Mouse (Mus musculus): ENCODE data around the gene 1700122O11Rik. TPM values are rescaled to one million over a fixed set of nuclear protein-coding genes. Genes with fewer than 3 reads are reported as not detected.

1700122O11Rik gene
- polyA plus RNA-seq, 1 experiment = not detected

GRCm38 (mm10) chr17:48010283-48010682, 27.8 kb downstream of the 1700122O11Rik start:
- no peaks in the 10 kb centered on the region for H3K27me3 ChIP-seq (ENCODE audit: control insufficient read depth, insufficient read depth, low read length)
- no peak overlapping the region for H3K27ac ChIP-seq (ENCODE audit: insufficient read depth, low read depth, low read length)
- peaks cover under 1% of the 10 kb centered on the region; the same call in 1 of the 2 replicates for H3K4me1 ChIP-seq (ENCODE audit: control insufficient read depth, insufficient read depth, insufficient read length, low read length)
- WGBS = 75% methylated on average over 11 of the region's 11 CpGs
- no peak for TF ChIP-seq POLR2A (IDR thresholded peaks at IDR 0.05; ENCODE audit: low read depth, low read length)
- no peak for TF ChIP-seq CTCF (IDR thresholded peaks at IDR 0.05; ENCODE audit: extremely low read depth, insufficient read length, insufficient replicate concordance, low read depth, low read length)
- no peak overlapping the region for H3K4me3 ChIP-seq (ENCODE audit: low read depth, low read length)
- H3K36me3 ChIP-seq (ENCODE audit: control insufficient read depth, insufficient read depth, low read length) = no peaks in the 10 kb centered on the region

- Histone ChIP-seq H3K27me3 (ENCODE audit: control insufficient read depth, insufficient read depth, low read length) (no peaks in the 10 kb centered on the region), H3K27ac (ENCODE audit: insufficient read depth, low read depth, low read length) (no peak overlapping the region), H3K4me1 (ENCODE audit: control insufficient read depth, insufficient read depth, insufficient read length, low read length) (peaks cover 9% of the 10 kb centered on the region; the same call in 1 of the 2 replicates), H3K36me3 (ENCODE audit: control insufficient read depth, insufficient read depth, low read length) (no peaks in the 10 kb centered on the region), H3K4me3 (ENCODE audit: low read depth, low read length) (no peak overlapping the region)
- 42% methylated on average over 4 of the region's 4 CpGs for WGBS
- TF ChIP-seq CTCF (IDR thresholded peaks at IDR 0.05; ENCODE audit: extremely low read depth, insufficient read length, insufficient replicate concordance, low read depth, low read length) (no peak), POLR2A (IDR thresholded peaks at IDR 0.05; ENCODE audit: low read depth, low read length) (no peak)
These were observed 32.3 kb downstream of the 1700122O11Rik start for GRCm38 (mm10) chr17:48005816-48006215.

- WGBS = 23% methylated on average over 8 of the region's 8 CpGs
These were observed 33.0 kb downstream of the 1700122O11Rik start for GRCm38 (mm10) chr17:48005091-48005490.

GRCm38 (mm10) chr17:48004619-48005018, 33.5 kb downstream of the 1700122O11Rik start:
- 40% methylated on average over 9 of the region's 9 CpGs for WGBS
- Histone ChIP-seq H3K27me3 (ENCODE audit: control insufficient read depth, insufficient read depth, low read length) (no peaks in the 10 kb centered on the region), H3K4me3 (ENCODE audit: low read depth, low read length) (no peak overlapping the region), H3K27ac (ENCODE audit: insufficient read depth, low read depth, low read length) (peak overlapping the region; percentile 8), H3K36me3 (ENCODE audit: control insufficient read depth, insufficient read depth, low read length) (no peaks in the 10 kb centered on the region), H3K4me1 (ENCODE audit: control insufficient read depth, insufficient read depth, insufficient read length, low read length) (peaks cover 11% of the 10 kb centered on the region)
- no peak for TF ChIP-seq POLR2A (IDR thresholded peaks at IDR 0.05; ENCODE audit: low read depth, low read length)
- no peak for TF ChIP-seq CTCF (IDR thresholded peaks at IDR 0.05; ENCODE audit: extremely low read depth, insufficient read length, insufficient replicate concordance, low read depth, low read length)

More at GRCm38 (mm10) chr17:48005091-48005490, 33.0 kb downstream of the 1700122O11Rik start:
- Histone ChIP-seq H3K4me1 (ENCODE audit: control insufficient read depth, insufficient read depth, insufficient read length, low read length) (peaks cover 9% of the 10 kb centered on the region; the same call in 1 of the 2 replicates), H3K27ac (ENCODE audit: insufficient read depth, low read depth, low read length) (peak overlapping the region; percentile 8), H3K4me3 (ENCODE audit: low read depth, low read length) (no peak overlapping the region), H3K36me3 (ENCODE audit: control insufficient read depth, insufficient read depth, low read length) (no peaks in the 10 kb centered on the region), H3K27me3 (ENCODE audit: control insufficient read depth, insufficient read depth, low read length) (no peaks in the 10 kb centered on the region)
- TF ChIP-seq CTCF (IDR thresholded peaks at IDR 0.05; ENCODE audit: extremely low read depth, insufficient read length, insufficient replicate concordance, low read depth, low read length) (no peak), POLR2A (IDR thresholded peaks at IDR 0.05; ENCODE audit: low read depth, low read length) (no peak)

- H3K27ac ChIP-seq (ENCODE audit: insufficient read depth, low read depth, low read length) = peak overlapping the region; percentile 67
These were observed 35.6 kb downstream of the 1700122O11Rik start for GRCm38 (mm10) chr17:48002486-48002885.

GRCm38 (mm10) chr17:48001586-48002361, 36.3 kb downstream of the 1700122O11Rik start:
- no peaks in the 10 kb centered on the region for H3K27me3 ChIP-seq (ENCODE audit: control insufficient read depth, insufficient read depth, low read length)
- peaks cover 12% of the 10 kb centered on the region for H3K4me1 ChIP-seq (ENCODE audit: control insufficient read depth, insufficient read depth, insufficient read length, low read length)
- H3K27ac ChIP-seq (ENCODE audit: insufficient read depth, low read depth, low read length) = peak overlapping the region; percentile 67
- WGBS = 3% methylated on average over 21 of the region's 21 CpGs
- TF ChIP-seq POLR2A (IDR thresholded peaks at IDR 0.05; ENCODE audit: low read depth, low read length) = no peak
- no peak for TF ChIP-seq CTCF (IDR thresholded peaks at IDR 0.05; ENCODE audit: extremely low read depth, insufficient read length, insufficient replicate concordance, low read depth, low read length)
- peak overlapping the region; percentile 40 for H3K4me3 ChIP-seq (ENCODE audit: low read depth, low read length)
- H3K36me3 ChIP-seq (ENCODE audit: control insufficient read depth, insufficient read depth, low read length) = no peaks in the 10 kb centered on the region

More at GRCm38 (mm10) chr17:48002486-48002885, 35.6 kb downstream of the 1700122O11Rik start:
- H3K4me3 ChIP-seq (ENCODE audit: low read depth, low read length) = no peak overlapping the region
- H3K27me3 ChIP-seq (ENCODE audit: control insufficient read depth, insufficient read depth, low read length) = no peaks in the 10 kb centered on the region
- TF ChIP-seq CTCF (IDR thresholded peaks at IDR 0.05; ENCODE audit: extremely low read depth, insufficient read length, insufficient replicate concordance, low read depth, low read length) (no peak), POLR2A (IDR thresholded peaks at IDR 0.05; ENCODE audit: low read depth, low read length) (no peak)
- H3K4me1 ChIP-seq (ENCODE audit: control insufficient read depth, insufficient read depth, insufficient read length, low read length) = peaks cover 12% of the 10 kb centered on the region
- no peaks in the 10 kb centered on the region for H3K36me3 ChIP-seq (ENCODE audit: control insufficient read depth, insufficient read depth, low read length)
- 35% methylated on average over 4 of the region's 4 CpGs for WGBS

- Histone ChIP-seq H3K4me3 (ENCODE audit: low read depth, low read length) (no peak overlapping the region), H3K4me1 (ENCODE audit: control insufficient read depth, insufficient read depth, insufficient read length, low read length) (peaks cover 12% of the 10 kb centered on the region), H3K27me3 (ENCODE audit: control insufficient read depth, insufficient read depth, low read length) (no peaks in the 10 kb centered on the region), H3K36me3 (ENCODE audit: control insufficient read depth, insufficient read depth, low read length) (no peaks in the 10 kb centered on the region), H3K27ac (ENCODE audit: insufficient read depth, low read depth, low read length) (0 out of 2 replicates have a peak overlapping the region, but pooled peaks have one; percentile 50)
- TF ChIP-seq CTCF (IDR thresholded peaks at IDR 0.05; ENCODE audit: extremely low read depth, insufficient read length, insufficient replicate concordance, low read depth, low read length) = no peak
- no peak for TF ChIP-seq POLR2A (IDR thresholded peaks at IDR 0.05; ENCODE audit: low read depth, low read length)
- WGBS = 5% methylated on average over 7 of the region's 7 CpGs
These were observed 36.9 kb downstream of the 1700122O11Rik start for GRCm38 (mm10) chr17:48001157-48001556.
